Mouse (Mus musculus) limb, embryonic 15.5 days (tissue): ENCODE results near the gene Cdc42ep1. TPM values are rescaled to one million over a fixed set of nuclear protein-coding genes. Genes with fewer than 3 reads are reported as not detected.

ENCODE experiments used
- ATAC-seq: fragments of 200-750 bp; cut with Nextera tagmentation; 2 replicates; pipeline ENCODE4 v1.8.0; 2017; ENCODE audit warnings: low read depth, moderate TSS enrichment; ENCODE audit not compliant: insufficient number of reproducible peaks, low FRiP score, low TSS enrichment
- H3K27ac ChIP-seq: fragments of 300-500 bp; sonication (generic); 2 replicates; pipeline ENCODE4 v1.5.1; 2015; ENCODE audit warnings: moderate library complexity, mild to moderate bottlenecking, inconsistent platforms
- H3K27me3 ChIP-seq: fragments of 300-500 bp; sonication (generic); 2 replicates; pipeline ENCODE4 v1.6.1; 2015; ENCODE audit warnings: inconsistent platforms
- H3K36me3 ChIP-seq: fragments of 300-500 bp; sonication (generic); 2 replicates; pipeline ENCODE4 v1.6.1; 2015; ENCODE audit warnings: inconsistent platforms
- H3K4me1 ChIP-seq: fragments of 300-500 bp; sonication (generic); 2 replicates; pipeline ENCODE4 v1.6.1; 2015; ENCODE audit warnings: inconsistent platforms
- H3K4me2 ChIP-seq: fragments of 300-500 bp; sonication (generic); 2 replicates; pipeline ENCODE4 v1.6.1; 2015; ENCODE audit warnings: mild to moderate bottlenecking, inconsistent platforms
- H3K4me3 ChIP-seq: fragments of 300-500 bp; sonication (generic); 2 replicates; pipeline ENCODE4 v1.5.1; 2015; ENCODE audit warnings: mild to moderate bottlenecking, inconsistent platforms
- H3K9ac ChIP-seq: fragments of 300-500 bp; sonication (generic); 2 replicates; pipeline ENCODE4 v1.6.1; 2015; ENCODE audit warnings: inconsistent platforms
- H3K9me3 ChIP-seq: fragments of 300-500 bp; sonication (generic); 2 replicates; pipeline ENCODE4 v1.6.1; 2016; ENCODE audit warnings: inconsistent platforms
- WGBS: fragments of 180-500 bp; shearing (Covaris S2); methylation state at CpG from one replicate; pipeline ENCODE4 v1.1.7; 2015; 5-methylcytosine and 5-hydroxymethylcytosine counted together
- polyA plus RNA-seq: library from polyadenylated mRNA; unstranded; fragments of >200 nt; fragmentation: Nextera tagmentation; extraction: Ambion mirVana; gene quantifications from 2 replicates; pipeline ENCODE4 v1.2.1, GENCODE M21; 2015

Gene Cdc42ep1
- 26.5 and 30.0 TPM in 2 replicates for polyA plus RNA-seq

DNA sequence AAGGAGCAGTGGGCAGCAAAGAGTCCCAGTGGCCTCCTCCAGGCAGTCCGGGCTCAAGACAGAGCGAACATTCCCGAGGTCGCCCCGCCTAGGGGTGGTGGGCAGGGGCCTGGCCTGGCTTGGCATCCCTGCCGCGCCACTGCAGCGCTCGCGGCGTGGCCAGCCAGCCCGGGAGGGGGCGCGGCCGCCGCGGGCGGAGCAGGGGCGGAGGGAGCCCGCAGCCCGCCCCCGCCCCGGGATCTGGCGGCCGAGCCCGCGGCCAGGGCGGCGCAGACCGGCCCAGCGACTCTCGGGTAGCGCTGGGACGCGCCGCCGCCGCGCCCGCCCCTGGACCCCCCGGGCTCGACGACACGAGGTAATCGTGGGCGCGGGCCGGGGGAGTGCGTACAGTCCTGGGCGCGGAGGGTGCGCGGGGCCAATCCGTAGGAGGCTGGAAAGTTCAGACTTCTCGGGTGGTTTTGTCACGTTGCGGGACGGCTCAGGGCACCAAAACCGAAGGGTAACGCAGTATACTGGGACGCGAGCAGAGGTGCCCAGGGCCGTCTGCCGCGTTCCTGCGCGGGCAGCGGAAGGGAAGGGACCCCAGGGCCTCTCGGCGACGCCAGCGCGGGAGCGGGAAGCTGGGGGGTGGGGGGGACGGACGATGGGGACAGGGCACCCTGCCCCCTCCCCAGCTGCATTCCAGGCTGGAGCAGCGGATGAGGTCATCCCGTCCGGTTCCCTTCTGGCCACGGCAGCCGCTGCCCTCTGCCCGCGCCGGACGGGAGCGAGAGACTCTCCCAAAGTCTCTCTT, at the start of gene Cdc42ep1:
Cdc42ep1 (plus strand) TSS at position 254 of the 793 bp plus-strand sequence.
- H3K27ac ChIP-seq: peak within 1 kb of the TSS; percentile 87
- peaks cover 19% of the 10 kb centered on the region; the same call in 1 of the 2 replicates for H3K27me3 ChIP-seq
- peak within 1 kb of the TSS; percentile 59 for H3K4me3 ChIP-seq
- WGBS: 1% methylated on average over 81 of the region's 86 CpGs
- no peaks in the 10 kb centered on the region for H3K36me3 ChIP-seq
- peak within 1 kb of the TSS; percentile 86 for H3K4me2 ChIP-seq
- peak; percentile 78 for ATAC-seq
- H3K9me3 ChIP-seq: no peaks in the 10 kb centered on the region
- H3K4me1 ChIP-seq: peaks cover 70% of the 10 kb centered on the region
- peak within 1 kb of the TSS; percentile 73 for H3K9ac ChIP-seq

GRCm38 (mm10) chr15:78796196-78797059, 46.0 kb upstream of the Cdc42ep1 start:
- Histone ChIP-seq H3K4me3 (no peak overlapping the region), H3K27ac (no peak overlapping the region), H3K9me3 (no peaks in the 10 kb centered on the region), H3K4me1 (peaks cover 24% of the 10 kb centered on the region), H3K4me2 (no peak overlapping the region), H3K27me3 (peaks cover 86% of the 10 kb centered on the region), H3K9ac (no peak overlapping the region), H3K36me3 (no peaks in the 10 kb centered on the region)
- 23% methylated on average over 25 of the region's 25 CpGs for WGBS
- ATAC-seq: peak; percentile 64; the same call in 1 of the 2 replicates

GRCm38 (mm10) chr15:78797060-78797329, 45.4 kb upstream of the Cdc42ep1 start:
- Histone ChIP-seq H3K9me3 (no peaks in the 10 kb centered on the region), H3K27ac (no peak overlapping the region), H3K36me3 (no peaks in the 10 kb centered on the region), H3K4me3 (no peak overlapping the region), H3K27me3 (peaks cover 91% of the 10 kb centered on the region), H3K9ac (no peak overlapping the region), H3K4me2 (no peak overlapping the region), H3K4me1 (peaks cover 30% of the 10 kb centered on the region)
- WGBS: 37% methylated on average over 8 of the region's 8 CpGs
- no peak for ATAC-seq

DNA sequence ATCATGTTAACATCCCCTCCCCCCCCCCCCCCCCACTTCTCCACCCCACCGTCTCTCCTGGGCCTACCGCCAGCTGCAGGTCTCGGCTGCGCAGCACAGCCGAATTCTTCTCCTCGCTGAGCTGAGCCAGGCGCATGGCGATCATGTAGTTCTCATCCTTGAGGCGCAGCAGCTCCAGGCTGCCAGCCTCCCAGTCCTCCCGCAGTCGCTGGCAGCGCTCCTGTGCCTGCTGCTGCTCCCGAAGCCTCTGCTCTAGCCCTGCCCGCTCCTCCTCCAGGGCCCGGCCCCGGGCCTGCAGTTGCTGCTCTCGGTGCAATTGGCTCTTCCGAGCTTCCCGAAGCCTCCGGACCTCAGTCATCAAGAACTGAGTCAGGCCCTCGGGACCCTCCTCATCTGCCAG, 43.4 kb upstream of the Cdc42ep1 start:
- peaks cover 48% of the 10 kb centered on the region for H3K4me1 ChIP-seq
- no peak for ATAC-seq
- no peak overlapping the region for H3K9ac ChIP-seq
- peaks cover 94% of the 10 kb centered on the region for H3K27me3 ChIP-seq
- no peak overlapping the region for H3K4me2 ChIP-seq
- H3K9me3 ChIP-seq: no peaks in the 10 kb centered on the region
- no peak overlapping the region for H3K4me3 ChIP-seq
- H3K36me3 ChIP-seq: no peaks in the 10 kb centered on the region
- WGBS: 27% methylated on average over 21 of the region's 21 CpGs
- H3K27ac ChIP-seq: no peak overlapping the region

- Histone ChIP-seq H3K27me3 (peaks cover 91% of the 10 kb centered on the region), H3K4me2 (peak overlapping the region; percentile 91), H3K4me1 (peaks cover 39% of the 10 kb centered on the region), H3K4me3 (peak overlapping the region; percentile 59), H3K9me3 (no peaks in the 10 kb centered on the region), H3K27ac (no peak overlapping the region), H3K36me3 (no peaks in the 10 kb centered on the region), H3K9ac (no peak overlapping the region)
- WGBS: 59% methylated on average over 9 of the region's 9 CpGs
- ATAC-seq: no peak
Measured at GRCm38 (mm10) chr15:78801571-78801970, 40.9 kb upstream of the Cdc42ep1 start.

GRCm38 (mm10) chr15:78801971-78802741, 40.3 kb upstream of the Cdc42ep1 start:
- Histone ChIP-seq H3K36me3 (no peaks in the 10 kb centered on the region), H3K4me1 (peaks cover 40% of the 10 kb centered on the region), H3K4me3 (peak overlapping the region; percentile 59), H3K9me3 (no peaks in the 10 kb centered on the region), H3K4me2 (peak overlapping the region; percentile 91), H3K27ac (0 out of 2 replicates have a peak overlapping the region, but pooled peaks have one; percentile 11), H3K9ac (peak overlapping the region; percentile 47), H3K27me3 (peaks cover 92% of the 10 kb centered on the region)
- no peak for ATAC-seq
- WGBS: 4% methylated on average over 67 of the region's 67 CpGs

GRCm38 (mm10) chr15:78802776-78803391, 39.5 kb upstream of the Cdc42ep1 start, which contains the start of gene Card10:
Gene Card10 (minus strand): TSS chr15:78803042.
- peak within 1 kb of the TSS; percentile 59 for H3K4me3 ChIP-seq
- no peaks in the 10 kb centered on the region for H3K9me3 ChIP-seq
- peak within 1 kb of the TSS; percentile 91 for H3K4me2 ChIP-seq
- peak within 1 kb of the TSS; percentile 47 for H3K9ac ChIP-seq
- H3K27me3 ChIP-seq: peaks cover 92% of the 10 kb centered on the region
- WGBS: 1% methylated on average over 70 of the region's 70 CpGs
- ATAC-seq: no peak
- H3K4me1 ChIP-seq: peaks cover 42% of the 10 kb centered on the region
- no peaks in the 10 kb centered on the region for H3K36me3 ChIP-seq
- H3K27ac ChIP-seq: 0 out of 2 replicates have a peak within 1 kb of the TSS, but pooled peaks have one; percentile 11

GRCm38 (mm10) chr15:78803499-78803900, 38.9 kb upstream of the Cdc42ep1 start:
- WGBS: 18% methylated on average over 8 of the region's 8 CpGs
- H3K9me3 ChIP-seq: no peaks in the 10 kb centered on the region
- H3K4me1 ChIP-seq: peaks cover 42% of the 10 kb centered on the region
- no peak for ATAC-seq
- peak overlapping the region; percentile 59 for H3K4me3 ChIP-seq
- no peaks in the 10 kb centered on the region for H3K36me3 ChIP-seq
- H3K27me3 ChIP-seq: peaks cover 91% of the 10 kb centered on the region
- no peak overlapping the region for H3K9ac ChIP-seq
- no peak overlapping the region for H3K27ac ChIP-seq
- no peak overlapping the region for H3K4me2 ChIP-seq

- 10% methylated on average over 6 of the region's 6 CpGs for WGBS
- no peak for ATAC-seq
- Histone ChIP-seq H3K4me3 (no peak overlapping the region), H3K4me1 (peaks cover 39% of the 10 kb centered on the region), H3K27ac (no peak overlapping the region), H3K9me3 (no peaks in the 10 kb centered on the region), H3K36me3 (no peaks in the 10 kb centered on the region), H3K27me3 (peaks cover 85% of the 10 kb centered on the region), H3K9ac (no peak overlapping the region), H3K4me2 (no peak overlapping the region)
Measured at GRCm38 (mm10) chr15:78804326-78804725, 38.1 kb upstream of the Cdc42ep1 start.

DNA sequence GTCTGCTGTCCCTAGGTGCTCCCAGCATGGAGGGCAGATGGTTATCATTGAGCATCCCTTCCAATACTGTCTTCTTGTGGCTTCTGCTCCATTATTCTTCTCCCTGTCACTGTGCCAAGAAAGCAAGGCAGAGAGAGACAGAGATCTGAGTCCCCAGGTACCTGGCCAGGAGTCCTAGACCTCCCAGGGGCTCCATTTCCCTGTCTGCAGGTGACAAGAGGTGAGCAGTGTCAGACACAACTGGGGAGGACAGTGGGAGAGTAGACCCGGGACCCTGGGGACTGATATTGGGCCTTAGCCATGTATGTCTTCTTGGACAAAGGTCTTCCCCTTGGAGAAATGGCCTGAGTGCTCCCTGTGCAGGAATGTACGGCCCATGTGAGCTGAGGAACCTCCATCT, 37.1 kb upstream of the Cdc42ep1 start:
- H3K4me1 ChIP-seq: peaks cover 45% of the 10 kb centered on the region
- no peak for ATAC-seq
- H3K27ac ChIP-seq: no peak overlapping the region
- H3K27me3 ChIP-seq: peaks cover 76% of the 10 kb centered on the region
- H3K36me3 ChIP-seq: no peaks in the 10 kb centered on the region
- no peak overlapping the region for H3K4me2 ChIP-seq
- no peak overlapping the region for H3K9ac ChIP-seq
- no peak overlapping the region for H3K4me3 ChIP-seq
- no peaks in the 10 kb centered on the region for H3K9me3 ChIP-seq
- 70% methylated on average over 2 of the region's 2 CpGs for WGBS

DNA sequence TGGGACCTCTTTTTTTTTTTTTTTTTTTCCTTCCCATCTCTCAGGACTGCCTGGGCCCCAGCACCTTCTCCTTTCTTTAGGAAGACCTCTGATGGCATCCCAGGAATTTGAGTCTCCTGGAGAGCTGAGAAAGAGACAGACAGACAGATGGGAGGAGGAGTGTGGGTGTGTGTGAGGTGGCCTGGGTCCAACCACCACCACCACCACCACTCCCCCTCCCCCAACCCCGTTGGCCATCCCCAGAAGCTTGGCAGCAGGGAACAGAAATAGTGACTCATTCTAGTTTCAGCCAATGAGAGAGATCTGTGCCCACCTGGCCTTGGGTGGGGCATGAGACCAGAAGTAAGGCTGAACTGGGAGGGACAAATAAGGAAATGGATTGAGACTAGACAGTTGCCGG, 35.8 kb upstream of the Cdc42ep1 start:
- Histone ChIP-seq H3K4me2 (no peak overlapping the region), H3K27ac (no peak overlapping the region), H3K4me1 (peaks cover 43% of the 10 kb centered on the region), H3K9me3 (no peaks in the 10 kb centered on the region), H3K27me3 (peaks cover 64% of the 10 kb centered on the region), H3K9ac (no peak overlapping the region), H3K4me3 (no peak overlapping the region), H3K36me3 (no peaks in the 10 kb centered on the region)
- no peak for ATAC-seq
- WGBS: 28% methylated on average over 2 of the region's 2 CpGs
